Comparison of ENCODE assay signal across 15 mouse cellular contexts in genomic region chr9:54707288-54707999, GRCm38 (mm10). TPM values are rescaled to one million over a fixed set of nuclear protein-coding genes. Genes with fewer than 3 reads are reported as not detected.
DNase-seq lines count a peak whose midpoint lies in the region; ATAC-seq and TF ChIP-seq lines count a peak whose summit lies in the region.
"Had no signal": no experiment of that assay in that cellular context is flagged by ENCODE, and none has a peak within 500 bp of the region (broad histone marks: within the 10 kb centered on the region; RNA-seq: fewer than 3 reads in every experiment).

No protein-coding gene starts in this region.

- peak; percentile 32 for DNase-seq in cerebellum, adult 11-12 months
- DNase-seq in cerebellum, adult 9-10 months = no peak
- DNase-seq in midbrain, postnatal 0 days (ENCODE audit: low spot score) = peak; percentile 53
- peak; percentile 43 for DNase-seq in retina, embryonic 14.5 days (ENCODE audit: low spot score)
- no peak for DNase-seq in adrenal gland, adult 8-10 months
- DNase-seq: adrenal gland, postnatal 25 days; gastrocnemius, postnatal 36 days; layer of hippocampus, adult 9-11 months; lung, postnatal 4 days had no signal

- no peaks in the 10 kb centered on the region for H3K27me3 ChIP-seq in heart, embryonic 16.5 days (ENCODE audit: control insufficient read depth, insufficient read depth, low read length)
- no peaks in the 10 kb centered on the region for H3K27me3 ChIP-seq in heart, embryonic 12.5 days (replicated peaks)
- no peaks in the 10 kb centered on the region for H3K27me3 ChIP-seq in midbrain, postnatal 0 days (ENCODE audit: insufficient read depth, low read length)
- H3K27me3 ChIP-seq in midbrain, embryonic 15.5 days (replicated peaks) = no peaks in the 10 kb centered on the region
- H3K27me3 ChIP-seq: embryonic facial prominence, embryonic 12.5 days; liver, embryonic 15.5 days had no signal

- 35% methylated on average over 8 of the region's 8 CpGs for WGBS in heart, embryonic 16.5 days
- WGBS in heart, embryonic 12.5 days = 46% methylated on average over 8 of the region's 8 CpGs
- WGBS in midbrain, postnatal 0 days = 29% methylated on average over 8 of the region's 8 CpGs
- whole genome bisulfite sequencing in midbrain, embryonic 15.5 days = 23% methylated on average over 8 of the region's 8 CpGs

- ATAC-seq in heart, embryonic 16.5 days (replicated peaks; ENCODE audit: extremely low read depth, insufficient read depth, low FRiP score) = peak; percentile 56
- ATAC-seq in heart, embryonic 12.5 days (ENCODE audit: insufficient number of reproducible peaks, low FRiP score) = no peak
- ATAC-seq in midbrain, postnatal 0 days (ENCODE audit: low FRiP score) = no peak
- ATAC-seq in midbrain, embryonic 15.5 days (replicated peaks) = no peak

- H3K4me3 ChIP-seq in heart, embryonic 16.5 days (ENCODE audit: low read length) = no peak overlapping the region
- H3K4me3 ChIP-seq in heart, embryonic 12.5 days = no peak overlapping the region
- H3K4me3 ChIP-seq in midbrain, postnatal 0 days (ENCODE audit: low read depth, low read length) = no peak overlapping the region
- H3K4me3 ChIP-seq in midbrain, embryonic 15.5 days = no peak overlapping the region
- H3K4me3 ChIP-seq: embryonic facial prominence, embryonic 12.5 days; liver, embryonic 15.5 days; midbrain, embryonic 12.5 days had no signal

- H3K9me3 ChIP-seq in heart, embryonic 16.5 days (replicated peaks; ENCODE audit: control insufficient read depth, low read length) = no peaks in the 10 kb centered on the region
- no peaks in the 10 kb centered on the region for H3K9me3 ChIP-seq in heart, embryonic 12.5 days (replicated peaks)
- H3K9me3 ChIP-seq in midbrain, postnatal 0 days (ENCODE audit: low read length) = no peaks in the 10 kb centered on the region
- no peaks in the 10 kb centered on the region for H3K9me3 ChIP-seq in midbrain, embryonic 15.5 days
- H3K9me3 ChIP-seq: embryonic facial prominence, embryonic 12.5 days; liver, embryonic 15.5 days; midbrain, embryonic 12.5 days had no signal

- H3K36me3 ChIP-seq in heart, embryonic 16.5 days (ENCODE audit: control insufficient read depth, insufficient read depth) = peaks cover 21% of the 10 kb centered on the region
- peaks cover 42% of the 10 kb centered on the region for H3K36me3 ChIP-seq in heart, embryonic 12.5 days
- peaks cover 15% of the 10 kb centered on the region for H3K36me3 ChIP-seq in midbrain, postnatal 0 days (ENCODE audit: insufficient read depth, low read length)
- no peaks in the 10 kb centered on the region; the same call in 1 of the 2 replicates for H3K36me3 ChIP-seq in midbrain, embryonic 15.5 days (replicated peaks)

- no peak for TF ChIP-seq CTCF in midbrain, postnatal 0 days (IDR thresholded peaks at IDR 0.05)

- H3K4me2 ChIP-seq in heart, embryonic 16.5 days (ENCODE audit: low read depth, low read length) = no peak overlapping the region
- no peak overlapping the region for H3K4me2 ChIP-seq in heart, embryonic 12.5 days
- no peak overlapping the region for H3K4me2 ChIP-seq in midbrain, postnatal 0 days (ENCODE audit: low read depth, low read length, poor library complexity, severe bottlenecking)
- no peak overlapping the region for H3K4me2 ChIP-seq in midbrain, embryonic 15.5 days
- H3K4me2 ChIP-seq: embryonic facial prominence, embryonic 12.5 days; liver, embryonic 15.5 days; midbrain, embryonic 12.5 days had no signal

- H3K4me1 ChIP-seq in heart, embryonic 16.5 days (ENCODE audit: control insufficient read depth, insufficient read depth, low read length) = peaks cover 28% of the 10 kb centered on the region
- peaks cover 37% of the 10 kb centered on the region for H3K4me1 ChIP-seq in heart, embryonic 12.5 days (replicated peaks)
- no peaks in the 10 kb centered on the region for H3K4me1 ChIP-seq in midbrain, postnatal 0 days (ENCODE audit: insufficient read depth, low read length)
- H3K4me1 ChIP-seq in midbrain, embryonic 15.5 days = peaks cover 3% of the 10 kb centered on the region; the same call in 1 of the 2 replicates
- H3K4me1 ChIP-seq: embryonic facial prominence, embryonic 12.5 days had no signal

- no peak overlapping the region for H3K9ac ChIP-seq in heart, embryonic 16.5 days (ENCODE audit: low read length)
- no peak overlapping the region for H3K9ac ChIP-seq in heart, embryonic 12.5 days
- H3K9ac ChIP-seq in midbrain, postnatal 0 days (replicated peaks; ENCODE audit: low read length, poor library complexity, severe bottlenecking) = no peak overlapping the region
- H3K9ac ChIP-seq in midbrain, embryonic 15.5 days = no peak overlapping the region
- H3K9ac ChIP-seq: embryonic facial prominence, embryonic 12.5 days; liver, embryonic 15.5 days; midbrain, embryonic 12.5 days had no signal

- no peak overlapping the region for H3K27ac ChIP-seq in heart, embryonic 16.5 days (ENCODE audit: low read length)
- H3K27ac ChIP-seq in heart, embryonic 12.5 days (ENCODE audit: poor library complexity, severe bottlenecking) = no peak overlapping the region
- no peak overlapping the region for H3K27ac ChIP-seq in midbrain, postnatal 0 days (ENCODE audit: low read depth, low read length)
- no peak overlapping the region for H3K27ac ChIP-seq in midbrain, embryonic 15.5 days
- H3K27ac ChIP-seq: embryonic facial prominence, embryonic 12.5 days; liver, embryonic 15.5 days; midbrain, embryonic 12.5 days had no signal

RNA-seq across cellular contexts. Expression of gene Dnaja4, which starts 8.8 kb away (rescaled TPM):
- 30.1 and 30.2 TPM in 2 replicates for polyA plus RNA-seq in heart, embryonic 16.5 days (2015; fragmentation: Nextera tagmentation; extraction: Ambion mirVana)
- polyA plus RNA-seq in heart, embryonic 12.5 days (2016; fragmentation: Nextera tagmentation; extraction: Ambion mirVana) = 29.0 and 31.1 TPM in 2 replicates
- 5.4 and 7.7 TPM in 2 replicates for total RNA-seq in midbrain, postnatal 0 days (2014; rRNA removed)
- polyA plus RNA-seq in midbrain, postnatal 0 days (2015; fragmentation: Nextera tagmentation; extraction: Ambion mirVana) = 6.7 and 8.0 TPM in 2 replicates
- polyA plus RNA-seq in midbrain, embryonic 15.5 days (2015; fragmentation: Nextera tagmentation; extraction: Ambion mirVana) = 7.1 and 7.2 TPM in 2 replicates
- total RNA-seq in adrenal gland, adult 8-10 months (2022) = 10 to 100 TPM; 25.6 to 30.9 (median 28.1) TPM

RNA-seq across cellular contexts. Expression of gene Wdr61, which starts 26.9 kb away (rescaled TPM):
- 90.3 and 101 TPM in 2 replicates for polyA plus RNA-seq in heart, embryonic 16.5 days (2015; fragmentation: Nextera tagmentation; extraction: Ambion mirVana)
- 99.5 and 101 TPM in 2 replicates for polyA plus RNA-seq in heart, embryonic 12.5 days (2016; fragmentation: Nextera tagmentation; extraction: Ambion mirVana)
- total RNA-seq in midbrain, postnatal 0 days (2014; rRNA removed) = 43.7 and 47.3 TPM in 2 replicates
- 83.9 and 86.3 TPM in 2 replicates for polyA plus RNA-seq in midbrain, postnatal 0 days (2015; fragmentation: Nextera tagmentation; extraction: Ambion mirVana)
- 89.8 and 95.0 TPM in 2 replicates for polyA plus RNA-seq in midbrain, embryonic 15.5 days (2015; fragmentation: Nextera tagmentation; extraction: Ambion mirVana)
- 10 to 100 TPM; 65.7 to 74.8 (median 70.1) TPM for total RNA-seq in adrenal gland, adult 8-10 months (2022)

RNA-seq across cellular contexts. Expression of gene Acsbg1, which starts 45.8 kb away (rescaled TPM):
- 0.10 and 0.13 TPM in 2 replicates for polyA plus RNA-seq in heart, embryonic 16.5 days (2015; fragmentation: Nextera tagmentation; extraction: Ambion mirVana)
- 0.20 TPM in 1 of 2 replicates, not detected in the other for polyA plus RNA-seq in heart, embryonic 12.5 days (2016; fragmentation: Nextera tagmentation; extraction: Ambion mirVana)
- 54.7 and 69.9 TPM in 2 replicates for total RNA-seq in midbrain, postnatal 0 days (2014; rRNA removed)
- 42.8 and 49.7 TPM in 2 replicates for polyA plus RNA-seq in midbrain, postnatal 0 days (2015; fragmentation: Nextera tagmentation; extraction: Ambion mirVana)
- 17.9 and 22.6 TPM in 2 replicates for polyA plus RNA-seq in midbrain, embryonic 15.5 days (2015; fragmentation: Nextera tagmentation; extraction: Ambion mirVana)
- total RNA-seq in adrenal gland, adult 8-10 months (2022) = 100 to 1,000 TPM; 259 to 564 (median 438) TPM

RNA-seq across cellular contexts. Expression of gene Crabp1, which starts 57.1 kb away (rescaled TPM):
- polyA plus RNA-seq in heart, embryonic 16.5 days (2015; fragmentation: Nextera tagmentation; extraction: Ambion mirVana) = 6.5 and 7.6 TPM in 2 replicates
- 21.4 and 24.5 TPM in 2 replicates for polyA plus RNA-seq in heart, embryonic 12.5 days (2016; fragmentation: Nextera tagmentation; extraction: Ambion mirVana)
- total RNA-seq in midbrain, postnatal 0 days (2014; rRNA removed) = 18.4 and 20.4 TPM in 2 replicates
- polyA plus RNA-seq in midbrain, postnatal 0 days (2015; fragmentation: Nextera tagmentation; extraction: Ambion mirVana) = 26.3 and 33.1 TPM in 2 replicates
- 22.4 and 25.1 TPM in 2 replicates for polyA plus RNA-seq in midbrain, embryonic 15.5 days (2015; fragmentation: Nextera tagmentation; extraction: Ambion mirVana)
- total RNA-seq in adrenal gland, adult 8-10 months (2022) = 10 to 100 TPM; 11.0 to 25.5 (median 15.2) TPM

Comparison
In these comparisons a context has a peak if more than half of its experiments do, and no peak if none do; other contexts are left out.
1. DNase-seq: peak in cerebellum, adult 11-12 months (single experiment), midbrain, postnatal 0 days (single experiment) and retina, embryonic 14.5 days (single experiment); none in cerebellum, adult 9-10 months (single experiment) and adrenal gland, adult 8-10 months (single experiment).
2. RNA of gene Acsbg1, which starts 45.8 kb away (polyA plus RNA-seq): 42.8 to 49.7 TPM in midbrain, postnatal 0 days and 17.9 to 22.6 TPM in midbrain, embryonic 15.5 days; 0.20 TPM in heart, embryonic 12.5 days and 0.10 to 0.13 TPM in heart, embryonic 16.5 days; every median in the first group is over 10 times any median in the second.